In genomic region chr1:62783354-62784083, GRCm38 (mm10) we compare ENCODE assay signal across 9 mouse cellular contexts.
A peak's percentile ranks its signal among the peaks of the same experiment; 100 is the strongest.
DNase-seq lines count a peak whose midpoint lies in the region; ATAC-seq and TF ChIP-seq lines count a peak whose summit lies in the region.
"Had no signal": no experiment of that assay in that cellular context is flagged by ENCODE, and none has a peak within 500 bp of the region (broad histone marks: within the 10 kb centered on the region; RNA-seq: fewer than 3 reads in every experiment).

No protein-coding gene starts in this region.

- H3K9me3 ChIP-seq in liver, embryonic 12.5 days (replicated peaks), result no peaks in the 10 kb centered on the region
- no peaks in the 10 kb centered on the region for H3K9me3 ChIP-seq in midbrain, embryonic 13.5 days

- no peak overlapping the region for H3K4me3 ChIP-seq in liver, adult 2 months (ENCODE audit: insufficient read depth, low read depth, low read length)
- H3K4me3 ChIP-seq in liver, embryonic 12.5 days, result no peak overlapping the region
- no peak overlapping the region for H3K4me3 ChIP-seq in midbrain, embryonic 13.5 days (replicated peaks)

- peak; percentile 72 for TF ChIP-seq CTCF in liver, adult 2 months (IDR thresholded peaks at IDR 0.05; ENCODE audit: low read depth, low read length)

- no peaks in the 10 kb centered on the region for H3K79me2 ChIP-seq in liver, adult 2 months (ENCODE audit: control insufficient read depth, insufficient read depth, low read length)

- H3K4me1 ChIP-seq in liver, adult 2 months (ENCODE audit: control insufficient read depth, insufficient read depth, low read length), result no peaks in the 10 kb centered on the region
- 0 out of 2 replicates have a peak, but pooled peaks cover under 1% of the 10 kb centered on the region for H3K4me1 ChIP-seq in liver, embryonic 12.5 days
- peaks cover 29% of the 10 kb centered on the region for H3K4me1 ChIP-seq in midbrain, embryonic 13.5 days (replicated peaks)

- 73% methylated on average over 18 of the region's 18 CpGs for WGBS in liver, adult 2 months
- WGBS in liver, embryonic 12.5 days (ENCODE audit: insufficient replicate concordance), result 79% methylated on average over 18 of the region's 18 CpGs
- 59% methylated on average over 18 of the region's 18 CpGs for WGBS in midbrain, embryonic 13.5 days

- no peaks in the 10 kb centered on the region for H3K36me3 ChIP-seq in liver, adult 2 months (ENCODE audit: control insufficient read depth, insufficient read depth, low read length)
- no peaks in the 10 kb centered on the region for H3K36me3 ChIP-seq in liver, embryonic 12.5 days
- H3K36me3 ChIP-seq in midbrain, embryonic 13.5 days, result peaks cover 8% of the 10 kb centered on the region; the same call in 1 of the 2 replicates

- DNase-seq in liver, adult 2 months (ENCODE audit: extremely low read depth, low read depth, low spot score), result peak; percentile 43
- peak; percentile 29 for DNase-seq in adrenal gland, postnatal 25 days
- peak; percentile 43 to 46 for DNase-seq in cerebellum, postnatal 36 days
- no peak for DNase-seq in frontal cortex, postnatal 14 days (ENCODE audit: low spot score in 2 of 2)
- no peak for DNase-seq in T-cell, adult 2 months (ENCODE audit: low spot score)
- DNase-seq: thymus, postnatal 14 days had no signal

- H3K27ac ChIP-seq in liver, adult 2 months (replicated peaks; ENCODE audit: insufficient read depth, low read depth, low read length), result no peak overlapping the region
- H3K27ac ChIP-seq in liver, embryonic 12.5 days, result no peak overlapping the region
- peak overlapping the region; percentile 54 for H3K27ac ChIP-seq in midbrain, embryonic 13.5 days

- H3K27me3 ChIP-seq in liver, adult 2 months (ENCODE audit: control insufficient read depth, insufficient read depth, low read length), result no peaks in the 10 kb centered on the region
- H3K27me3 ChIP-seq in liver, embryonic 12.5 days (replicated peaks), result peaks cover 13% of the 10 kb centered on the region
- peaks cover 29% of the 10 kb centered on the region for H3K27me3 ChIP-seq in midbrain, embryonic 13.5 days

- ATAC-seq in liver, embryonic 12.5 days, result no peak
- peak; percentile 24; the same call in 1 of the 2 replicates for ATAC-seq in midbrain, embryonic 13.5 days
- ATAC-seq in erythroblast, adult 5-6 weeks (replicated peaks; ENCODE audit: low FRiP score, poor library complexity, severe bottlenecking), result no peak

- H3K4me2 ChIP-seq in liver, embryonic 12.5 days, result no peak overlapping the region
- H3K4me2 ChIP-seq in midbrain, embryonic 13.5 days (replicated peaks), result no peak overlapping the region

- no peak overlapping the region for H3K9ac ChIP-seq in liver, adult 2 months (ENCODE audit: low read depth, low read length)
- no peak overlapping the region for H3K9ac ChIP-seq in liver, embryonic 12.5 days
- no peak overlapping the region for H3K9ac ChIP-seq in midbrain, embryonic 13.5 days (replicated peaks)

- TF ChIP-seq POLR2A in liver, adult 2 months (IDR thresholded peaks at IDR 0.05; ENCODE audit: extremely low read depth, insufficient read depth, low read length), result no peak

Comparison
In these comparisons a context has a peak if more than half of its experiments do, and no peak if none do; other contexts are left out.
1. DNase-seq: peak in liver, adult 2 months (single experiment), adrenal gland, postnatal 25 days (single experiment) and cerebellum, postnatal 36 days (2 of 2); none in frontal cortex, postnatal 14 days (0 of 2) and T-cell, adult 2 months (single experiment).